Mouse (Mus musculus): ENCODE results near the gene Olfr1386.
A peak's percentile ranks its signal among the peaks of the same experiment; 100 is the strongest.
"Not testable (repeated sequence)": the region's sequence is repeated elsewhere in the genome, so short reads cannot be mapped to it uniquely, and the experiment has no call there.

Olfr1386 gene

GRCm38 (mm10) chr11:49464746-49465145, at the start of gene Olfr1386:
Olfr1386 (plus strand) TSS chr11:49465046.
- DNase-seq (ENCODE audit: low spot score in 2 of 2): not testable (repeated sequence)

GRCm38 (mm10) chr11:49422767-49423166, 42.1 kb upstream of the Olfr1386 start, which contains the start of gene Olfr1389:
Olfr1389 (plus strand) TSS chr11:49423067.
- no peak for DNase-seq (ENCODE audit: low spot score in 2 of 2)

GRCm38 (mm10) chr11:49425257-49425927, 39.5 kb upstream of the Olfr1386 start:
- no peak for DNase-seq (ENCODE audit: low spot score in 2 of 2)

- DNase-seq (ENCODE audit: low spot score in 2 of 2): peak in 1 of 2 experiments; percentile 33
These were observed 35.2 kb upstream of the Olfr1386 start for GRCm38 (mm10) chr11:49429641-49430040.

- no peak for DNase-seq (ENCODE audit: low spot score in 2 of 2)
These were observed 28.4 kb upstream of the Olfr1386 start, which contains the start of gene Olfr1388 for GRCm38 (mm10) chr11:49436411-49436810. Olfr1388 (plus strand) TSS chr11:49436624.

GRCm38 (mm10) chr11:49455043-49455442, 9.8 kb upstream of the Olfr1386 start, which contains the start of gene Olfr1387:
Olfr1387 (plus strand) TSS chr11:49455343.
- DNase-seq (ENCODE audit: low spot score in 2 of 2): no peak

GRCm38 (mm10) chr11:49485973-49486372, 21.1 kb downstream of the Olfr1386 start:
- no peak for DNase-seq (ENCODE audit: low spot score in 2 of 2)

- DNase-seq (ENCODE audit: low spot score in 2 of 2): not testable (repeated sequence)
These were observed 23.9 kb downstream of the Olfr1386 start, which contains the start of gene Olfr1385 for GRCm38 (mm10) chr11:49488770-49489169. Olfr1385 (plus strand) TSS chr11:49489070.

GRCm38 (mm10) chr11:49518086-49518485, 53.2 kb downstream of the Olfr1386 start:
- DNase-seq (ENCODE audit: low spot score in 2 of 2): no peak

GRCm38 (mm10) chr11:49519348-49519747, 54.5 kb downstream of the Olfr1386 start, which contains the start of gene Olfr1383:
Olfr1383 (plus strand) TSS chr11:49519648.
- no peak for DNase-seq (ENCODE audit: low spot score in 2 of 2)

Data from cerebellum, postnatal 4 days (tissue).